Mouse (Mus musculus) kidney, adult 18-20 months (tissue): Measurements from ENCODE around the gene Plpp2.

ENCODE experiments used
- DNase-seq: peaks from one replicate; pipeline ENCODE4 v3.0.0; 2021

The Plpp2 gene

DNA sequence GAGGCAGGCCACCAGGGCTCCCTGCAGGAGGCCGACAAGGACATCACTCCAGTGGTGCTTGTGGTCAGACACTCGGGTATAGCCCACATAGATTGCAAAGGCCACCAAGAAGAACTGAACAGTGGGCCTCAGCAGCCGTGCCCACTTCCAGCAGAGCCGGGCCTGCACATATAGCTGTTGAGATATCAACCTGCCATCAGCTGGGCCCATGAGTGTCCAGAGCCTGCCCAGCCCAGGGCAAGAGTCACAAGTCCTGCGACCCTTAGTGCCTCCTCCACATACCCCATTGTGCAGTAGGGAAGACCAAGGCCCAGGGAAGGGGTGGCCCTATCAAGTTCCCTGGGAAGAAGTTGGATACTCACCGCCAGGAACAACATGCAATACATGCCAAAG, 6.1 kb downstream of the Plpp2 start:
- peak; percentile 7 for DNase-seq

GRCm38 (mm10) chr10:79526661-79527452, 6.7 kb downstream of the Plpp2 start:
- DNase-seq, result peak; percentile 2

- DNase-seq, result peak; percentile 0
Measured at GRCm38 (mm10) chr10:79525456-79526325, 7.9 kb downstream of the Plpp2 start.

DNA sequence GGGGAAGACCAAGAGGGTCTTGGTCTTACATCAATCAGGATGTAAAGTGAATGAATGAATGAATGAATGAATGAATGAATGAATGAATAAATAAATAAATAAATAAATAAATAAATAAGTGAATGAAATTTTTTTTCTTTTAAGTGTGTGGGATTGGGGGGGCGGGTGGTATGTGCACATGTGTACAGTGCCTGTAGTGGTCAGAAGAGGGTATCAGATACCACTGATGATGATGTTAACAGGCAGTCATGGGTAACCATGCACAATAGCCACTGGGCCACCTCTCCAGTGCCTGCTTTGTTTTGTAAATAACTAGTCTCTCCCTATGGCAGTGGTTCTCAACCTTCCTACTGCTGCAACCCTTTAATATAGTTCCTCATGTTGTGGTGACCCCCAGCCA, 9.2 kb downstream of the Plpp2 start:
- no peak for DNase-seq

DNA sequence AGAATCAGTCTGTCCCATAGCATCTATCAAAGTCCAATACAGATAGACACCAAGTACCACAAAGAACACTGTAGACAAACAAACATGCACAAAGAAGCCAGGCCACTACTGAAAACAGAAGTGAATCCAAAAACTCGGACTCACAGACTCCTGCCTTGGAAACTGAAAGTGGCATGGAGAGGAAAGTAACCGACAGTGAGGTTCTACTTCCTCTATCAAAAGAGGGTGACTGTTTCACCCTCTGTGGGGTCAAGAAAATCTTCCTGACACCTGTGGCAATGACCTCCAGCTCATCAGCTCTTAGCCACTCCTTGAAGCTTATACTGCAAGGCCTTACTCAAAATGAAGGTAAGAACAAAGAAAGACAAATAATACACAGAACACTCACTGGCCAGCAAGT, 26.9 kb downstream of the Plpp2 start:
- DNase-seq, result no peak

DNA sequence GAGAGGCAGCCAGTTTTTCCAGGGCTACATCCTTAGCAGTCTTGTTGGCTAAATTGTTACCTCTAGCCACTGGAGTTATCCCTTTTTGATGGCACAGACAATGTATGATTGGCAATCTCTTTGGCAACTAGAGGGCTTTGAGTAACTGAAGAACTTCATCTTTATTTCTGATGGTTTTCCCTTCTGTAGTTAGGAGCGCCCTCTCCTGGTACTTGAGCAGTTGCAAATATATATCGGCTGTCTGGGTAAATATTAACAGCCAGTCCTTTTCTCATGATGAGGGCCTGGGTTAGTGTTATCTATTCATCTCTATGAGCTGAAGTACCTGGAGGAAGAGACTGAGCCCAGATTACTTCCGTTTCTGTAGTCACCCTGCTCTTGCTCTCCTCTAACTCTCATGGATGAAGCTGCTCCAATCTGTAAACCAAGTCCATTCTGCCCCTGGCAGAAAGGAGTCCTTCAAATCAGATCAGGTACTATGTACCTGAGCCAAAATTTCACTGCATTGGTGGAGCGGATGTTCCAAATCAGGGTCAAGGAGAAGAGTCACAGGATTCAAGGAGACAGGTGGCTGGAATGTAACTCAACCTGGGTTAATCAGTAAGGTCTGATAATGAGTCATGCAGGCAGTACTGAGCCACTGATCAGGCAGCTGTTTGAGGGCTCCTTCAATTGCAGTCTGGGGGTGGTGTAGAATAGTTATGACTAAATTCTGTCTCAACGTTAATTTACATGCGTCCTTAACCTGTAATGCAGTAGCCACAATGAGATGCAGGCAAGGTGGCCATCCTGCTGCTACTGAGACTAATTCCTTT, 30.6 kb downstream of the Plpp2 start:
- no peak for DNase-seq

- DNase-seq, result no peak
Measured at GRCm38 (mm10) chr10:79496701-79497288, 36.8 kb downstream of the Plpp2 start.

GRCm38 (mm10) chr10:79495886-79496285, 37.7 kb downstream of the Plpp2 start:
- DNase-seq, result peak; percentile 11
